Comparison of ENCODE assay signal across 9 mouse cellular contexts in the genomic region with DNA sequence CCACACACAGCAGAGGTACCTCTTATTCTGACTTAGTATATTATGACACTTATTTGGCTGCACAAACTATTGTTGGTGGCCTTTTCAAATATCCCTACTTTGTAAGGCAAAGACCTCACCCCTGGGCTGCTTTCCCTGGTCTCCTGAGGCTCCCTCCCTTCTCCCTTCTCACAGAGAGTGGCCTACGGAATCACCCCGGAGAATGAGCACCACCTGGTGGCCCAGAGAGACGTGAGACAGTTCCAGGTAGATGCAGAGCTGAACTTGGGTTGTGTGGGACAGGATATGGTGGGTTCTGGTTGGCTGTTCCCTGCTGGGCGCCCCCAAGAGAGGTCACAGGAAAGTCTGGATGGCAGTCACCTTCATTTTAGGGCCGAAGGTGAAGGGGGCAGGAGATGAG. TPM values are rescaled to one million over a fixed set of nuclear protein-coding genes. Genes with fewer than 3 reads are reported as not detected.
DNase-seq lines count a peak whose midpoint lies in the region; ATAC-seq lines count a peak whose summit lies in the region.
"Had no signal": no experiment of that assay in that cellular context is flagged by ENCODE, and none has a peak within 500 bp of the region (broad histone marks: within the 10 kb centered on the region; RNA-seq: fewer than 3 reads in every experiment).

No protein-coding gene starts in this region.

- no peak overlapping the region for H3K4me2 ChIP-seq in embryonic facial prominence, embryonic 11.5 days (ENCODE audit: low read depth, low read length)
- H3K4me2 ChIP-seq: lung, embryonic 15.5 days had no signal

- H3K9ac ChIP-seq in embryonic facial prominence, embryonic 11.5 days (replicated peaks; ENCODE audit: low read length): no peak overlapping the region
- H3K9ac ChIP-seq: lung, embryonic 15.5 days had no signal

- WGBS in embryonic facial prominence, embryonic 11.5 days: 18% methylated on average over 5 of the region's 5 CpGs

- no peaks in the 10 kb centered on the region for H3K27me3 ChIP-seq in embryonic facial prominence, embryonic 11.5 days (ENCODE audit: control insufficient read depth, insufficient read depth, low read length)

- no peak for ATAC-seq in embryonic facial prominence, embryonic 11.5 days (replicated peaks; ENCODE audit: insufficient number of reproducible peaks, low FRiP score, low TSS enrichment, low read depth)
- 0 out of 2 replicates have a peak, but pooled peaks have one; percentile 50 for ATAC-seq in megakaryocyte-erythroid progenitor cell, adult 5-6 weeks (replicated peaks; ENCODE audit: low FRiP score, low TSS enrichment, poor library complexity, severe bottlenecking)
- ATAC-seq in erythroid progenitor cell, adult 5-6 weeks (replicated peaks; ENCODE audit: low FRiP score, poor library complexity, severe bottlenecking): no peak

- DNase-seq in adrenal gland, adult (ENCODE audit: inconsistent age in 2 of 2, low spot score in 1 of 2): peak; percentile 26 to 80
- DNase-seq in adrenal gland, adult 8-10 months: no peak
- peak; percentile 34 to 45 for DNase-seq in lung, adult 18-20 months
- no peak for DNase-seq in lung, postnatal 25 days (ENCODE audit: low spot score)
- peak; percentile 62 for DNase-seq in embryonic facial prominence, embryonic 11.5 days (ENCODE audit: low spot score)
- DNase-seq in layer of hippocampus, postnatal 10 days (ENCODE audit: low spot score in 2 of 2): peak; percentile 60 to 71

- no peak overlapping the region for H3K27ac ChIP-seq in embryonic facial prominence, embryonic 11.5 days (replicated peaks; ENCODE audit: low read depth, low read length)
- H3K27ac ChIP-seq: lung, embryonic 15.5 days had no signal

- no peaks in the 10 kb centered on the region for H3K36me3 ChIP-seq in embryonic facial prominence, embryonic 11.5 days (replicated peaks; ENCODE audit: control insufficient read depth, insufficient read depth, low read depth, low read length)
- H3K36me3 ChIP-seq: lung, embryonic 15.5 days had no signal

- no peaks in the 10 kb centered on the region for H3K9me3 ChIP-seq in embryonic facial prominence, embryonic 11.5 days (replicated peaks; ENCODE audit: control insufficient read depth, low read length)
- H3K9me3 ChIP-seq: lung, embryonic 15.5 days had no signal

- no peaks in the 10 kb centered on the region for H3K4me1 ChIP-seq in embryonic facial prominence, embryonic 11.5 days (ENCODE audit: control insufficient read depth, insufficient read depth, low read length)
- H3K4me1 ChIP-seq: lung, embryonic 15.5 days had no signal

- H3K4me3 ChIP-seq in embryonic facial prominence, embryonic 11.5 days (ENCODE audit: low read depth, low read length): no peak overlapping the region
- H3K4me3 ChIP-seq: lung, embryonic 15.5 days had no signal

RNA-seq across cellular contexts. Expression of gene Slc6a2, which starts 37.0 kb away (rescaled TPM):
- total RNA-seq in adrenal gland, adult 8-10 months (2022): 10 to 100 TPM in 2 of 4 experiments, 1 to 10 TPM in 2; 6.0 to 27.5 (median 12.8) TPM
- polyA plus RNA-seq in embryonic facial prominence, embryonic 11.5 days (2014; fragmentation: Nextera tagmentation; extraction: Ambion mirVana): 0.06 and 0.18 TPM in 2 replicates
- under 1 TPM; 0.22 to 0.34 TPM for total RNA-seq in layer of hippocampus, postnatal 10 days (2021)
- not detected in 2 replicates for total RNA-seq in megakaryocyte-erythroid progenitor cell, adult 5-6 weeks (2014; fragmentation: Nextera tagmentation)
- not detected in 2 replicates for total RNA-seq in megakaryocyte-erythroid progenitor cell, adult 5-6 weeks (2017)
- total RNA-seq in erythroid progenitor cell, adult 5-6 weeks (2015; ENCODE audit: low replicate concordance): not detected in 2 replicates
- not detected in 2 replicates for total RNA-seq in erythroid progenitor cell, adult 5-6 weeks (2017; ENCODE audit: low replicate concordance)

RNA-seq across cellular contexts. Expression of gene Ces1a, which starts 51.2 kb away (rescaled TPM):
- not detected for total RNA-seq in adrenal gland, adult 8-10 months (2022)
- polyA plus RNA-seq in embryonic facial prominence, embryonic 11.5 days (2014; fragmentation: Nextera tagmentation; extraction: Ambion mirVana): not detected in 2 replicates
- not detected for total RNA-seq in layer of hippocampus, postnatal 10 days (2021)
- not detected in 2 replicates for total RNA-seq in megakaryocyte-erythroid progenitor cell, adult 5-6 weeks (2014; fragmentation: Nextera tagmentation)
- total RNA-seq in megakaryocyte-erythroid progenitor cell, adult 5-6 weeks (2017): not detected in 2 replicates
- total RNA-seq in erythroid progenitor cell, adult 5-6 weeks (2015; ENCODE audit: low replicate concordance): not detected in 2 replicates
- total RNA-seq in erythroid progenitor cell, adult 5-6 weeks (2017; ENCODE audit: low replicate concordance): not detected in 2 replicates
- polyA plus RNA-seq: lung, embryonic 15.5 days had no signal

Comparison
In these comparisons a context has a peak if more than half of its experiments do, and no peak if none do; other contexts are left out.
1. DNase-seq: peak in adrenal gland, adult (2 of 2), lung, adult 18-20 months (2 of 2), embryonic facial prominence, embryonic 11.5 days (single experiment) and layer of hippocampus, postnatal 10 days (2 of 2); none in adrenal gland, adult 8-10 months (single experiment) and lung, postnatal 25 days (single experiment).
2. RNA of gene Slc6a2, which starts 37.0 kb away (total RNA-seq): 6.0 to 27.5 TPM in adrenal gland, adult 8-10 months; 0.22 to 0.34 TPM in layer of hippocampus, postnatal 10 days, not detected in megakaryocyte-erythroid progenitor cell, adult 5-6 weeks and not detected in erythroid progenitor cell, adult 5-6 weeks; every median in the first group is over 4 times any median in the second.